9 mouse cellular contexts compared by ENCODE assay signal in genomic region chr11:119952429-119953224, GRCm38 (mm10). TPM values are rescaled to one million over a fixed set of nuclear protein-coding genes. Genes with fewer than 3 reads are reported as not detected.
DNase-seq lines count a peak whose midpoint lies in the region; ATAC-seq and TF ChIP-seq lines count a peak whose summit lies in the region.
"Had no signal": no experiment of that assay in that cellular context is flagged by ENCODE, and none has a peak within 500 bp of the region (broad histone marks: within the 10 kb centered on the region; RNA-seq: fewer than 3 reads in every experiment).

No protein-coding gene starts in this region.

- H3K27ac ChIP-seq in neural tube, embryonic 15.5 days (replicated peaks): peak overlapping the region; percentile 60
- H3K27ac ChIP-seq in kidney, embryonic 16.5 days (ENCODE audit: low read length): peak overlapping the region; percentile 65; the same call in 1 of the 2 replicates
- peak overlapping the region; percentile 73 for H3K27ac ChIP-seq in stomach, postnatal 0 days (replicated peaks)
- H3K27ac ChIP-seq: limb, embryonic 12.5 days had no signal

- ATAC-seq in neural tube, embryonic 15.5 days (ENCODE audit: low FRiP score): no peak
- ATAC-seq in kidney, embryonic 16.5 days (ENCODE audit: low FRiP score, low TSS enrichment): 0 out of 2 replicates have a peak, but pooled peaks have one; percentile 28
- ATAC-seq in stomach, postnatal 0 days (ENCODE audit: low FRiP score, low TSS enrichment): no peak

- DNase-seq in neural tube, embryonic 10.5 days (ENCODE audit: extremely low spot score, low spot score): no peak
- DNase-seq in gastrocnemius, postnatal 14 days: peak; percentile 66
- DNase-seq in stomach, postnatal 0 days (ENCODE audit: low spot score): no peak
- no peak for DNase-seq in frontal cortex, postnatal 25 days (ENCODE audit: low spot score in 2 of 2)
- DNase-seq in embryo, embryonic 9.5 days (ENCODE audit: extremely low spot score): no peak
- DNase-seq in left cerebral cortex, postnatal 36 days (ENCODE audit: low spot score in 2 of 2): no peak

- H3K9ac ChIP-seq in neural tube, embryonic 15.5 days (replicated peaks): no peak overlapping the region
- H3K9ac ChIP-seq in kidney, embryonic 16.5 days (replicated peaks; ENCODE audit: low read length): no peak overlapping the region
- H3K9ac ChIP-seq in stomach, postnatal 0 days (ENCODE audit: low read length): 0 out of 2 replicates have a peak overlapping the region, but pooled peaks have one; percentile 4
- H3K9ac ChIP-seq: limb, embryonic 12.5 days had no signal

- no peaks in the 10 kb centered on the region for H3K27me3 ChIP-seq in neural tube, embryonic 15.5 days (replicated peaks)
- no peaks in the 10 kb centered on the region for H3K27me3 ChIP-seq in kidney, embryonic 16.5 days (ENCODE audit: insufficient read depth, low read length)
- no peaks in the 10 kb centered on the region for H3K27me3 ChIP-seq in stomach, postnatal 0 days (ENCODE audit: control insufficient read depth, insufficient read depth, low read length)
- H3K27me3 ChIP-seq: limb, embryonic 12.5 days had no signal

- intact Hi-C loops in gastrocnemius, postnatal 14 days (cut with DNase I; ENCODE audit: low total_unique reads): no loop called here
- intact Hi-C loops in left cerebral cortex, postnatal 36 days (cut with DNase I): no loop called here

- no peak overlapping the region for H3K4me2 ChIP-seq in neural tube, embryonic 15.5 days
- H3K4me2 ChIP-seq in kidney, embryonic 16.5 days (replicated peaks; ENCODE audit: low read depth, low read length): no peak overlapping the region
- H3K4me2 ChIP-seq in stomach, postnatal 0 days (replicated peaks; ENCODE audit: low read depth): no peak overlapping the region
- H3K4me2 ChIP-seq: limb, embryonic 12.5 days had no signal

- no peak for TF ChIP-seq CTCF in stomach, postnatal 0 days (IDR thresholded peaks at IDR 0.05; ENCODE audit: low read depth)

- no peaks in the 10 kb centered on the region for H3K36me3 ChIP-seq in neural tube, embryonic 15.5 days
- no peaks in the 10 kb centered on the region for H3K36me3 ChIP-seq in kidney, embryonic 16.5 days (ENCODE audit: insufficient read depth, low read length)
- H3K36me3 ChIP-seq in stomach, postnatal 0 days (ENCODE audit: control insufficient read depth, insufficient read depth, low read length): peaks cover 5% of the 10 kb centered on the region; the same call in 1 of the 2 replicates

- no peaks in the 10 kb centered on the region for H3K9me3 ChIP-seq in neural tube, embryonic 15.5 days (replicated peaks)
- H3K9me3 ChIP-seq in kidney, embryonic 16.5 days (ENCODE audit: low read length): no peaks in the 10 kb centered on the region
- H3K9me3 ChIP-seq in stomach, postnatal 0 days (ENCODE audit: control insufficient read depth, low read length): no peaks in the 10 kb centered on the region
- H3K9me3 ChIP-seq: limb, embryonic 12.5 days had no signal

- peaks cover 28% of the 10 kb centered on the region for H3K4me1 ChIP-seq in neural tube, embryonic 15.5 days
- H3K4me1 ChIP-seq in kidney, embryonic 16.5 days (ENCODE audit: insufficient read depth, low read length): peaks cover 49% of the 10 kb centered on the region
- H3K4me1 ChIP-seq in stomach, postnatal 0 days (replicated peaks; ENCODE audit: control insufficient read depth, insufficient read depth): peaks cover 13% of the 10 kb centered on the region

- 59% methylated on average over 5 of the region's 5 CpGs for WGBS in neural tube, embryonic 15.5 days
- WGBS in kidney, embryonic 16.5 days: 75% methylated on average over 5 of the region's 5 CpGs
- WGBS in stomach, postnatal 0 days: 43% methylated on average over 5 of the region's 5 CpGs

- TF ChIP-seq EP300 in stomach, postnatal 0 days (optimal IDR thresholded peaks at IDR 0.05): peak; percentile 63

- H3K4me3 ChIP-seq in neural tube, embryonic 15.5 days (replicated peaks): no peak overlapping the region
- no peak overlapping the region for H3K4me3 ChIP-seq in kidney, embryonic 16.5 days (ENCODE audit: low read length)
- H3K4me3 ChIP-seq in stomach, postnatal 0 days (ENCODE audit: low read depth, low read length): no peak overlapping the region
- H3K4me3 ChIP-seq: limb, embryonic 12.5 days had no signal

RNA-seq across cellular contexts. Expression of gene Baiap2, which starts 10.1 kb away (rescaled TPM):
- 16.6 and 20.5 TPM in 2 replicates for polyA plus RNA-seq in neural tube, embryonic 15.5 days (2015; fragmentation: Nextera tagmentation; extraction: Ambion mirVana)
- total RNA-seq in gastrocnemius, postnatal 14 days (2021): 1 to 10 TPM; 3.4 to 3.9 TPM
- polyA plus RNA-seq in kidney, embryonic 16.5 days (2015; fragmentation: Nextera tagmentation; extraction: Ambion mirVana): 22.8 and 25.3 TPM in 2 replicates
- polyA plus RNA-seq in stomach, postnatal 0 days (2015; fragmentation: Nextera tagmentation; extraction: Ambion mirVana): 35.1 and 39.2 TPM in 2 replicates
- 100 to 1,000 TPM; 228 to 303 TPM for total RNA-seq in left cerebral cortex, postnatal 36 days (2021)

RNA-seq across cellular contexts. Expression of gene Chmp6, which starts 39.4 kb away (rescaled TPM):
- 99.0 and 105 TPM in 2 replicates for polyA plus RNA-seq in neural tube, embryonic 15.5 days (2015; fragmentation: Nextera tagmentation; extraction: Ambion mirVana)
- 10 to 100 TPM; 22.7 to 25.2 TPM for total RNA-seq in gastrocnemius, postnatal 14 days (2021)
- polyA plus RNA-seq in kidney, embryonic 16.5 days (2015; fragmentation: Nextera tagmentation; extraction: Ambion mirVana): 110 and 114 TPM in 2 replicates
- polyA plus RNA-seq in stomach, postnatal 0 days (2015; fragmentation: Nextera tagmentation; extraction: Ambion mirVana): 84.5 and 85.3 TPM in 2 replicates
- 10 to 100 TPM; 43.7 to 45.4 TPM for total RNA-seq in left cerebral cortex, postnatal 36 days (2021)
